Mouse (Mus musculus) heart, embryonic 16.5 days (tissue): ENCODE results near the gene Sgk1. TPM values are rescaled to one million over a fixed set of nuclear protein-coding genes. Genes with fewer than 3 reads are reported as not detected.

Experiments used
- ATAC-seq: fragments of 200-750 bp; cut with Nextera tagmentation; replicated peaks from 2 replicates; pipeline ENCODE4 v1.8.0; 2017; ENCODE audit warnings: moderate number of reproducible peaks; ENCODE audit not compliant: insufficient read depth, low FRiP score; ENCODE audit errors: extremely low read depth
- H3K27ac ChIP-seq: fragments of 300-500 bp; sonication (generic); 2 replicates; pipeline ENCODE4 v1.5.1; 2014; ENCODE audit warnings: mild to moderate bottlenecking, low read length, control low read depth, moderate library complexity
- H3K27me3 ChIP-seq: fragments of 300-500 bp; sonication (generic); 2 replicates; pipeline ENCODE4 v1.6.1; 2014; ENCODE audit warnings: low read length, mixed read lengths; ENCODE audit not compliant: control insufficient read depth, insufficient read depth
- H3K36me3 ChIP-seq: fragments of 300-500 bp; sonication (generic); 2 replicates; pipeline ENCODE4 v1.6.1; 2014; ENCODE audit not compliant: control insufficient read depth, insufficient read depth
- H3K4me1 ChIP-seq: fragments of 300-500 bp; sonication (generic); 2 replicates; pipeline ENCODE4 v1.6.1; 2014; ENCODE audit warnings: low read length, mixed read lengths; ENCODE audit not compliant: control insufficient read depth, insufficient read depth
- H3K4me2 ChIP-seq: fragments of 300-500 bp; sonication (generic); 2 replicates; pipeline ENCODE4 v1.6.1; 2014; ENCODE audit warnings: low read depth, mild to moderate bottlenecking, control low read depth, low read length
- H3K4me3 ChIP-seq: fragments of 300-500 bp; sonication (generic); 2 replicates; pipeline ENCODE4 v1.5.1; 2014; ENCODE audit warnings: mild to moderate bottlenecking, control low read depth, low read length
- H3K9ac ChIP-seq: fragments of 300-500 bp; sonication (generic); 2 replicates; pipeline ENCODE4 v1.6.1; 2014; ENCODE audit warnings: low read length, control low read depth
- H3K9me3 ChIP-seq: fragments of 300-500 bp; sonication (generic); replicated peaks from 2 replicates; pipeline ENCODE4 v1.6.1; 2016; ENCODE audit warnings: low read length; ENCODE audit not compliant: control insufficient read depth
- WGBS: fragments of 180-500 bp; shearing (Covaris S2); extraction: QIAGEN DNeasy Blood & Tissue Kit; methylation state at CpG from one replicate; pipeline ENCODE4 v1.1.7; 2014; 5-methylcytosine and 5-hydroxymethylcytosine counted together
- polyA plus RNA-seq: library from polyadenylated mRNA; unstranded; fragments of >200 nt; fragmentation: Nextera tagmentation; extraction: Ambion mirVana; gene quantifications from 2 replicates; pipeline ENCODE4 v1.2.1, GENCODE M21; 2015

Gene Sgk1
- polyA plus RNA-seq, 1 experiment from 2014 or later: 37.1 TPM

- Histone ChIP-seq H3K4me3 (no peak overlapping the region), H3K9me3 (peaks cover 3% of the 10 kb centered on the region; the same call in 1 of the 2 replicates), H3K4me1 (no peaks in the 10 kb centered on the region), H3K27ac (no peak overlapping the region), H3K4me2 (no peak overlapping the region), H3K36me3 (no peaks in the 10 kb centered on the region), H3K9ac (no peak overlapping the region), H3K27me3 (no peaks in the 10 kb centered on the region)
- WGBS: 71% methylated on average over 4 of the region's 4 CpGs
- no peak for ATAC-seq
These were observed 70.5 kb downstream of the Sgk1 start for GRCm38 (mm10) chr10:21952520-21952919.

DNA sequence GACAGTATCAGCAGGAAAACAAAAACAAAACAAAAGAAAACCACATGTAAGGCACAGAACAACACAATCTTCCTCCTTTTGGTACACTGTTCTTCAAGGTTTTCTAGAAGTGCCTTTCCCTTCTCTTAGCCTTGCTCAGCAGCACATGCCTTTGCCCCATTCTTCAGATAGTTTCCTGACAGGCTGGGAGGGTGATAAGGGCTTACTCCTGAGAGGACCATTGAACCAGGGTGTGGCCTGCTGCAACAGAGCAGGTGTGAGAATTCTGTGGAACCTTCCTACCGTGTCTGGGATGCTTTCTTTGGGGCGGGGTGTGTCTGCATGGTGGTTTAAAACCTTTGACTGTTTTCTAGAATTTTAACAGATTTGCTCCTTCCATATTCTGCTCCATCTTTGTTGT is 79.1 kb downstream of the Sgk1 start:
- Histone ChIP-seq H3K4me2 (no peak overlapping the region), H3K27ac (no peak overlapping the region), H3K9me3 (no peaks in the 10 kb centered on the region), H3K36me3 (no peaks in the 10 kb centered on the region), H3K4me3 (no peak overlapping the region), H3K27me3 (no peaks in the 10 kb centered on the region), H3K9ac (no peak overlapping the region), H3K4me1 (peaks cover 3% of the 10 kb centered on the region; the same call in 1 of the 2 replicates)
- whole genome bisulfite sequencing: 54% methylated on average over 2 of the region's 2 CpGs
- ATAC-seq: no peak

DNA sequence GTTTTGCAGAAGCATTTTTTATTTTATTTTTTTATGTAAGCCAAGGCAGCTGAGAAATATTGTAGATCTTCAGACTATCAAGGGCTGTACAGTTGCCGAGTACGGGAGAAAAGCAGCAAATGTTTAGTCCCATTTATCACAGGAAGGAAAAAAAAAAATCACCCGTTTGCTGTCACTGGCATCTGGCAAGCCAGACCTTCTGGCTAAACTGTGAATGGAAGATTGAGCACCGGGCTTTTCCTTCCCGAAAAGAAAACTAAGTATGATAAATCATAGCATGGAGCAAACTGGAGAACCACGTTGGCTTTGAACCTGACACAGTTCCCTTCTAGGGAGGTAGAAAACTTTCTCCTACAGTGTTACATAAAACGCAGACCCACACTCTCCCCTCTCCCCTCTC is 81.0 kb downstream of the Sgk1 start:
- Histone ChIP-seq H3K4me3 (no peak overlapping the region), H3K36me3 (no peaks in the 10 kb centered on the region), H3K4me1 (peaks cover 3% of the 10 kb centered on the region; the same call in 1 of the 2 replicates), H3K27me3 (no peaks in the 10 kb centered on the region), H3K9ac (no peak overlapping the region), H3K27ac (no peak overlapping the region), H3K4me2 (no peak overlapping the region; the same call in 1 of the 2 replicates), H3K9me3 (no peaks in the 10 kb centered on the region)
- WGBS: 53% methylated on average over 7 of the region's 7 CpGs
- no peak for ATAC-seq

DNA sequence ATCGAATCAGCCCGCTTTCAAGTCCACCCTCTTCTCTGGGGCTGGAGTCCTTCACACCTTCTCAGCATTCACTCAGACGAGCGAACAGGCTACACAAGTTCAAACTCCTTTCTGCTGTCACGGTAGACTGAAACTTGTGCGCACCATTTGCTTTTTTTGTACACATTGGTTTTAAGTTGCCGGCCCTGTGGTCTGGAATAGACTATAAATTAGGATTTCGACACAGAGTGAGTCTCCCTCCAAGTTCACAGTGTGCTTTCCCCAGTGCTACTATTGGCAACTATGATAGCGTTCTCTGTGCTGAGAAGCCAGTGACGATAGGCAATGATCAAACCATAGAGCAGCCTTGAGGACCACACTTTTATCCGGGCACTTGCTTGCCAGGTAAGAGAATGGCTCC is 91.7 kb downstream of the Sgk1 start:
- no peaks in the 10 kb centered on the region for H3K36me3 ChIP-seq
- no peaks in the 10 kb centered on the region for H3K9me3 ChIP-seq
- H3K4me2 ChIP-seq: no peak overlapping the region
- no peak overlapping the region for H3K9ac ChIP-seq
- no peak overlapping the region for H3K27ac ChIP-seq
- ATAC-seq: no peak
- H3K4me1 ChIP-seq: 0 out of 2 replicates have a peak, but pooled peaks cover 4% of the 10 kb centered on the region
- 80% methylated on average over 11 of the region's 11 CpGs for WGBS
- H3K27me3 ChIP-seq: no peaks in the 10 kb centered on the region
- no peak overlapping the region for H3K4me3 ChIP-seq

- 49% methylated on average over 3 of the region's 3 CpGs for WGBS
- Histone ChIP-seq H3K4me1 (0 out of 2 replicates have a peak, but pooled peaks cover 4% of the 10 kb centered on the region), H3K9me3 (no peaks in the 10 kb centered on the region), H3K27me3 (no peaks in the 10 kb centered on the region), H3K27ac (no peak overlapping the region), H3K4me2 (no peak overlapping the region), H3K9ac (no peak overlapping the region), H3K36me3 (no peaks in the 10 kb centered on the region), H3K4me3 (no peak overlapping the region)
- ATAC-seq: no peak
These were observed 92.8 kb downstream of the Sgk1 start for GRCm38 (mm10) chr10:21974801-21975200.

- H3K27me3 ChIP-seq: no peaks in the 10 kb centered on the region
- no peak overlapping the region for H3K4me2 ChIP-seq
- WGBS: 43% methylated on average over 6 of the region's 6 CpGs
- H3K27ac ChIP-seq: no peak overlapping the region
- no peaks in the 10 kb centered on the region for H3K9me3 ChIP-seq
- H3K4me3 ChIP-seq: no peak overlapping the region
- H3K36me3 ChIP-seq: no peaks in the 10 kb centered on the region
- H3K9ac ChIP-seq: no peak overlapping the region
- 0 out of 2 replicates have a peak, but pooled peaks cover 4% of the 10 kb centered on the region for H3K4me1 ChIP-seq
- no peak for ATAC-seq
These were observed 93.4 kb downstream of the Sgk1 start for GRCm38 (mm10) chr10:21975384-21975783.

GRCm38 (mm10) chr10:21976253-21976652 is 94.3 kb downstream of the Sgk1 start:
- 0 out of 2 replicates have a peak, but pooled peaks cover 4% of the 10 kb centered on the region for H3K4me1 ChIP-seq
- no peak overlapping the region for H3K4me3 ChIP-seq
- H3K27ac ChIP-seq: no peak overlapping the region
- 58% methylated on average over 5 of the region's 5 CpGs for whole genome bisulfite sequencing
- no peaks in the 10 kb centered on the region for H3K27me3 ChIP-seq
- H3K9me3 ChIP-seq: no peaks in the 10 kb centered on the region
- no peak for ATAC-seq
- H3K9ac ChIP-seq: no peak overlapping the region
- H3K4me2 ChIP-seq: no peak overlapping the region
- H3K36me3 ChIP-seq: no peaks in the 10 kb centered on the region

- WGBS: 73% methylated on average over 9 of the region's 9 CpGs
- ATAC-seq: no peak
- H3K4me3 ChIP-seq: no peak overlapping the region
These were observed 96.4 kb downstream of the Sgk1 start for GRCm38 (mm10) chr10:21978421-21978820.

DNA sequence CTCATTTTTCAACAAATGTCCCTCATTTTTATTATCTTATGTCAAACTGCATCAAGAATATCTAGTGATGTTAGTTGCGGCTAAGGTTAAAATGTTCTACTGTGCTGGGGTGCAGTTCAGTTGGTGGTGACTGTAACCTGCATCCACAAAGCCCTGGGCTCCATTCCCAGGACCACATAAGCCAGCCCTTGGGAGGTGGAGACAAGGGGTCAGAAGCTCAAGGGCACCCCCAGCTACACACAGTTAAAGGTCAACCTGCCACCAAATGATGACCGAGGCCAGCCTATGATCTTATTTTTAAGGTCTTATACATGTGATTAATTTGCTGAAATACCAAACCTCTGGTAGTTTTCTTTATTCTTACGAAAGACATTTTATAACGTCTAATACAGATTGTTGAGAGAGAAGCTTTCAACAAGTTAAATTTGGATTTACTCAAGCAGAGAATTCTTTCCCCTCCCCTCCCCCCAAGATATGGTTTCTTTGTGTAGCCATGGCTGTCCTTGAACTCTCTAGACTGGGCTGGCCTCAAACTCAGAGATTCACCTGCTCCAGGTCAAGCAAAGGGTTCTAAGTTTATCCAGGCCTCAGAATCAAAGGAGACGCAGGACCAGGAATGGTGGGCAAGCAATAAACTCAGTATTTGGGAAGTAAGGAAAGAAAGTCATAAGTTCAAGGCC is 97.4 kb downstream of the Sgk1 start:
- 82% methylated on average over 5 of the region's 5 CpGs for WGBS

More at GRCm38 (mm10) chr10:21978421-21978820, 96.4 kb downstream of the Sgk1 start:
- no peaks in the 10 kb centered on the region for H3K36me3 ChIP-seq
- H3K9ac ChIP-seq: no peak overlapping the region
- no peak overlapping the region for H3K4me2 ChIP-seq
- no peak overlapping the region for H3K27ac ChIP-seq
- 0 out of 2 replicates have a peak, but pooled peaks cover 4% of the 10 kb centered on the region for H3K4me1 ChIP-seq
- no peaks in the 10 kb centered on the region for H3K27me3 ChIP-seq
- no peaks in the 10 kb centered on the region for H3K9me3 ChIP-seq

More for the DNA sequence above, 97.4 kb downstream of the Sgk1 start:
- H3K27me3 ChIP-seq: no peaks in the 10 kb centered on the region
- ATAC-seq: no peak
- H3K36me3 ChIP-seq: no peaks in the 10 kb centered on the region
- no peak overlapping the region for H3K27ac ChIP-seq
- H3K9me3 ChIP-seq: no peaks in the 10 kb centered on the region
- no peak overlapping the region for H3K9ac ChIP-seq
- H3K4me2 ChIP-seq: no peak overlapping the region
- 0 out of 2 replicates have a peak, but pooled peaks cover 4% of the 10 kb centered on the region for H3K4me1 ChIP-seq
- H3K4me3 ChIP-seq: no peak overlapping the region
